Mouse (Mus musculus) embryonic fibroblast, embryonic 13.5 days (primary cell): Measurements from ENCODE around the gene Bcl7c. TPM values are rescaled to one million over a fixed set of nuclear protein-coding genes. Genes with fewer than 3 reads are reported as not detected.

ENCODE experiments used
- H3K27ac ChIP-seq: 2 replicates; pipeline ENCODE4 v1.5.1; 2012; ENCODE audit warnings: low read length, control low read depth, inconsistent platforms; ENCODE audit not compliant: insufficient read depth
- H3K4me1 ChIP-seq: 2 replicates; pipeline ENCODE4 v1.6.1; 2011; ENCODE audit warnings: low read length; ENCODE audit not compliant: control insufficient read depth, insufficient read depth
- H3K4me3 ChIP-seq: 2 replicates; pipeline ENCODE4 v1.5.1; 2011; ENCODE audit warnings: mild to moderate bottlenecking, control low read depth, low read length; ENCODE audit not compliant: insufficient read depth
- CTCF ChIP-seq: IDR thresholded peaks from 2 replicates; pipeline ENCODE4 v1.5.1; 2011; ENCODE audit warnings: mild to moderate bottlenecking, control low read depth, low read length, moderate library complexity, borderline replicate concordance; ENCODE audit not compliant: insufficient read depth
- POLR2A ChIP-seq: IDR thresholded peaks from 2 replicates; pipeline ENCODE4 v1.6.1; 2011; ENCODE audit warnings: low read depth, mild to moderate bottlenecking, control low read depth, low read length, moderate library complexity
- polyA plus RNA-seq: library from polyadenylated mRNA; stranded (reverse); fragments of >200 nt; gene quantifications from 2 replicates; pipeline ENCODE4 v1.2.4, GENCODE M21; 2011; ENCODE audit warnings: low read depth; ENCODE audit not compliant: missing spikeins, insufficient read length

Bcl7c gene
- polyA plus RNA-seq, 1 experiment: 57.0 TPM

DNA sequence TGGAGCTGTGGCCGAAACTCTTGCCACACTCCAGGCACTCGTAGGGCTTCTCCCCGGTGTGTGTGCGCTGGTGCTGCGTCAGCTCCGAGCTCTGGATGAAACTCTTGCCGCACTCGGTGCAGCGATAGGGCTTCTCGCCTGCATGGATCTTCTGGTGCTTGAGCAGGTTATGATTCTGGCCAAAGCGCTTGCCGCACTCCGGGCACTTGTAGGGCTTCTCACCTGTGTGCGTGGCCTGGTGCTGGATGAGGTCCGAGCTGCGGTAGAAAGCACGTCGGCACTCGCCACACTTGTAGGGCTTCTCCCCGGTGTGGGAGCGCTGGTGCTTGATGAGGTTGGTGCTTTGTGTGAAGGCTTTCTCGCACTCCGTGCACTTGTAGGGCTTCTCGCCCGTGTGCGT is 97.2 kb downstream of the Bcl7c start:
- H3K4me1 ChIP-seq: no peaks in the 10 kb centered on the region
- H3K4me3 ChIP-seq: no peak overlapping the region
- H3K27ac ChIP-seq: no peak overlapping the region
- TF ChIP-seq CTCF (no peak), POLR2A (no peak)

Other genes starting within 250 kb of the Bcl7c start
- gene Prr14, start 249.3 kb downstream of the Bcl7c start, polyA plus RNA-seq: 73.6 and 83.0 TPM in 2 replicates
- gene Fbrs, start 229.7 kb downstream of the Bcl7c start, polyA plus RNA-seq: 54.2 and 58.1 TPM in 2 replicates
- 63.8 and 64.6 TPM in 2 replicates for gene Srcap, start 196.9 kb downstream of the Bcl7c start, polyA plus RNA-seq
- 10.3 and 12.0 TPM in 2 replicates for gene Gm42715, start 189.3 kb downstream of the Bcl7c start, polyA plus RNA-seq
- gene Tmem265, start 147.5 kb downstream of the Bcl7c start, polyA plus RNA-seq: not detected in 2 replicates
- 29.6 and 31.2 TPM in 2 replicates for gene Phkg2, start 135.6 kb downstream of the Bcl7c start, polyA plus RNA-seq
- 1.5 and 3.6 TPM in 2 replicates for gene Ccdc189, start 120.3 kb downstream of the Bcl7c start, polyA plus RNA-seq
- gene Rnf40, start 120.2 kb downstream of the Bcl7c start, polyA plus RNA-seq: 34.2 and 34.6 TPM in 2 replicates
- 9.3 and 14.9 TPM in 2 replicates for gene Zfp629, start 93.1 kb downstream of the Bcl7c start, polyA plus RNA-seq
- gene Ctf1, start 3.8 kb upstream of the Bcl7c start, polyA plus RNA-seq: 14.9 and 27.8 TPM in 2 replicates
- gene Ctf2, start 23.2 kb upstream of the Bcl7c start, polyA plus RNA-seq: not detected in 2 replicates
- gene Fbxl19, start 35.6 kb upstream of the Bcl7c start, polyA plus RNA-seq: 16.0 and 17.8 TPM in 2 replicates
- 19.8 and 23.3 TPM in 2 replicates for gene Orai3, start 60.9 kb upstream of the Bcl7c start, polyA plus RNA-seq
- gene Setd1a, start 67.7 kb upstream of the Bcl7c start, polyA plus RNA-seq: 29.3 and 33.8 TPM in 2 replicates
- not detected in 2 replicates for gene Gm49388, start 76.7 kb upstream of the Bcl7c start, polyA plus RNA-seq
- 8.0 and 9.4 TPM in 2 replicates for gene Hsd3b7, start 91.7 kb upstream of the Bcl7c start, polyA plus RNA-seq
- gene Stx4a, start 115.4 kb upstream of the Bcl7c start, polyA plus RNA-seq: 70.3 and 90.0 TPM in 2 replicates
- gene Stx1b, start 115.6 kb upstream of the Bcl7c start, polyA plus RNA-seq: 1.8 and 4.4 TPM in 2 replicates
- 18.4 and 20.1 TPM in 2 replicates for gene Zfp646, start 167.3 kb upstream of the Bcl7c start, polyA plus RNA-seq
- gene Zfp668, start 167.9 kb upstream of the Bcl7c start, polyA plus RNA-seq: 8.9 and 15.6 TPM in 2 replicates
- 0.65 and 0.77 TPM in 2 replicates for gene Prss53, start 182.0 kb upstream of the Bcl7c start, polyA plus RNA-seq
- gene Gm21974, start 186.5 kb upstream of the Bcl7c start, polyA plus RNA-seq: not detected in 2 replicates
- 107 and 146 TPM in 2 replicates for gene Vkorc1, start 186.7 kb upstream of the Bcl7c start, polyA plus RNA-seq
- gene Bckdk, start 195.1 kb upstream of the Bcl7c start, polyA plus RNA-seq: 57.3 and 63.5 TPM in 2 replicates
- gene Kat8, start 203.6 kb upstream of the Bcl7c start, polyA plus RNA-seq: 19.8 and 24.5 TPM in 2 replicates
- gene Prss8, start 221.2 kb upstream of the Bcl7c start, polyA plus RNA-seq: not detected in 2 replicates
- gene Prss36, start 237.8 kb upstream of the Bcl7c start, polyA plus RNA-seq: 6.8 and 7.1 TPM in 2 replicates